Mouse (Mus musculus) heart, adult 2 months (tissue): ENCODE data around the gene Icam1.
A peak's percentile ranks its signal among the peaks of the same experiment; 100 is the strongest.
"Not testable (repeated sequence)": the region's sequence is repeated elsewhere in the genome, so short reads cannot be mapped to it uniquely, and the experiment has no call there.

Source experiments
- CTCF ChIP-seq: fragments of 200-600 bp; IDR thresholded peaks from 2 replicates; pipeline ENCODE4 v1.8.1; 2022; ENCODE audit warnings: antibody characterized with exemption, mild to moderate bottlenecking, moderate library complexity
- POLR2A ChIP-seq: fragments of 200-500 bp; IDR thresholded peaks from 2 replicates; pipeline ENCODE4 v1.6.1; 2011; ENCODE audit warnings: mild to moderate bottlenecking, low read depth, low read length, control low read depth; ENCODE audit not compliant: insufficient read depth

DNA sequence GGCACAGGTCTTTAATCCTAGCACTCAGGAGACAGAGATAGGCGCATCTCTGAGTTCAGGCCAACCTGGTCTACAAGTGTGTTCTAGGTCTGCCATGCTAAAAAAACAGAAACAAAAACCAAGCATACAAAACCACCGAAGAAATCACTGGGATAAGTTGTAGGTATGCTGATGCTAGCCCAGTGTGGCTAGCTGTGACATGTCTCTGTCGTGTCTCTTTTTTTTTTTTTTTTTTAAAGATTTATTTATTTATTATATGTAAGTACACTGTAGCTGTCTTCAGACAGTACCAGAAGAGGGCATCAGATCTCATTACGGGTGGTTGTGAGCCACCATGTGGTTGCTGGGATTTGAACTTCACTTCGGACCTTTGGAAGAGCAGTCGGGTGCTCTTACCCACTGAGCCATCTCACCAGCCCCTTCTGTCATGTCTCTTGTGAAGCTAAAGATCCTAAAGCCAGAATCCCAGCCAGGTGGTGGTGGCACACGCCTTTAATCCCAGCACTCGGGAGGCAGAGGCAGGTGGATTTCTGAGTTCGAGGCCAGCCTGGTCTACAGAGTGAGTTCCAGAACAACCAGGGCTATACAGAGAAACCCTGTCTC is 4.7 kb upstream of the Icam1 start:
- TF ChIP-seq POLR2A: not testable (repeated sequence)
- 0 out of 2 replicates have a peak, but pooled peaks have one; percentile 8 for TF ChIP-seq CTCF
